Mouse (Mus musculus) thymus, adult 2 months (tissue): ENCODE measurements at regions not wholly inside any gene's neighbourhood (a gene's known extent, or its start where the extent isn't known, plus 50 kb on each side); places are given as distances from the start of the nearest gene placed in this dataset.

ENCODE experiments used
- CTCF ChIP-seq: fragments of 200-500 bp; IDR thresholded peaks from 2 replicates; pipeline ENCODE4 v1.5.1; 2012; ENCODE audit warnings: mild to moderate bottlenecking, control low read depth, low read length, moderate library complexity, borderline replicate concordance; ENCODE audit not compliant: control insufficient read depth, poor library complexity, insufficient read depth; ENCODE audit errors: extremely low read depth
- POLR2A ChIP-seq: fragments of 200-500 bp; IDR thresholded peaks from 2 replicates; pipeline ENCODE4 v1.6.1; 2012; ENCODE audit warnings: mild to moderate bottlenecking, low read length, control low read depth, moderate library complexity; ENCODE audit not compliant: control insufficient read depth, poor library complexity, insufficient read depth; ENCODE audit errors: extremely low read depth

DNA sequence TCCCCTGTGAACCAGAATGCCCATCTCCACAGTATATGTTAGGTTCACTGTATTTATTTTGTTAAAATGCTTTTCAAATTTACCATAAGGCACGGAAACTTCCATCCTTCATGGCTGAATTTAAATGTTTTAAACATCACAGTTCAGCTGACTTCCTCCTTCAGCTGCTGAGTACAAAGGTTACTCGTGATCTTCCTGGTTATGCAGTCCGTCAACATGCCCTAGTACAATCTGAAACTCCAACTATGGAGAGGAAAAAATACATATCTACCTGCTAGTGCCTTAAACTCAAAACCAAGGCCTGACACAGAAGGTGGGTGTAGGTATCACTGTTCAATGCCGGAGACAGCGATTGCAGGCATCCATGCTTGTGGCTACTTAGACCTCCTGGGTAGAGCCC lies 280.5 kb upstream of the Arglu1 start:
- TF ChIP-seq CTCF, result no peak
- TF ChIP-seq POLR2A, result no peak
